Mouse (Mus musculus): ENCODE measurements at regions not wholly inside any gene's neighbourhood (a gene's known extent, or its start where the extent isn't known, plus 50 kb on each side); places are given as distances from the start of the nearest gene placed in this dataset. TPM values are rescaled to one million over a fixed set of nuclear protein-coding genes. Genes with fewer than 3 reads are reported as not detected.

Small RNA genes lying in the stretch of these regions (microRNA-seq; reads per million reads assigned to microRNA genes)
- gene Gm22566, result not detected
